Mouse (Mus musculus): ENCODE results near the gene Zfp719.
A peak's percentile ranks its signal among the peaks of the same experiment; 100 is the strongest.

Gene Zfp719

DNA sequence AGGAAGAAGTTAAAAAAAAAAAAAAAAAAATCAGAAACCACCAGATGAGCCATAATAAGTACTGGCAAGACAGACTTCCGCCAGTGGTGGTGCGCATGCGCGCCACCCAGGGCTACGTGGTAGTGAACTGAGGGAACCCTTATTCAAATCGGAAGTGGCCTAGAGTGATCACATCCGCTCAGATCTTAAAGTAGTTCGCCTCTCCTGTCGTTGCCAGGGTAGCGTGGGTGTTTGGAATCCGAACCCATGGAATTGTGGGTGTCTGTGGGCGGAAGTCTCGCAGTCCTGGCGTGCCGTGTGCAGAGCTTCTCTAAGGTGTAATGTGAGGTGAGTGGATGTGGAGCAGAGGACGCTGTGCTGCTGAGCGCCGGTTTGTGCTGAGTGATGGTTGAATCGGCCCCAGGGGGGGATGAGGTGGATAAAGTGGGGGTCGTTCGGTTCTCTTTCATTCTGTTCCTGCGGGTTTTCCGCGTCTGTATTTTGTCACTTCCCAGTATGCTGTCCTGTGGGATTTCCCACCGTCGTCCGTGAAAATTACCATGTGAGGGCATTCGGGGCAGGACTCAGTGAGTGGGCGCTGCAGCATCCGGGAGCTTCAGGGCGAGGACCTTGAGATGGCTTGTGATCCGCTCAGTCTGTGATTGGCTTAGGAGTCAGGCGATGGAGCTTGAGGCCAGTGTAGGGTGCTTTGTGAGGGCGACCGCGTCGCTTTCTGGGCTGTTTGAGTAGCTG, at the start of gene Zfp719:
Gene Zfp719, plus strand, starts transcription at position 171 of the 732 bp plus-strand sequence.
- DNase-seq (ENCODE audit: low spot score), result peak; percentile 91

DNA sequence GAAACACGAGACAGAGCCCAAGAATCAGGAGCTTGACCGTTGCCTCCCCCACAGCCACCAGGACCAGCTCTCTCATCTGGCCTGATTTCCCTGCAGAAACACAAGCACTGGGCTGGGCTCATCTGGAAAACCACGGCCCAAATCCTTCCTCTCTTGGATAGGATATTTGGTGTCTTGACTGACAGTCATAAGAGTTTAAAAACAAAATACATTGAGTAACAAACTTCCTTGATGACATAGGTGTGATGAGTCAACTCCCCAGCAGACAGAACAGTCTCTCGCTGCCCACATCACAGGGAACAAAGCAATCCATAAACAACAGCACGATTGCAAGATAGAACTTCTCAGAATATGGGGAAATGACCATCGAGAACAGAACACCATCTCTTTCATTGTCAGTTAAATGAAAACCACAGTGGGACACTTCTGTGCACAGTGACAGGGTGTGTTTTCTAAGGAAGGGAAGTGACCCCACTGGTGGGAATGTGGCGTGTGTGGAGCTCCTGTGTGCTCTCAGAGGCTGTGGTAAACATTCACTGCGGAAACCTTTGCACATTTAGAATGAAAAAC, 49.1 kb upstream of the Zfp719 start:
- no peak for DNase-seq (ENCODE audit: low spot score)

DNA sequence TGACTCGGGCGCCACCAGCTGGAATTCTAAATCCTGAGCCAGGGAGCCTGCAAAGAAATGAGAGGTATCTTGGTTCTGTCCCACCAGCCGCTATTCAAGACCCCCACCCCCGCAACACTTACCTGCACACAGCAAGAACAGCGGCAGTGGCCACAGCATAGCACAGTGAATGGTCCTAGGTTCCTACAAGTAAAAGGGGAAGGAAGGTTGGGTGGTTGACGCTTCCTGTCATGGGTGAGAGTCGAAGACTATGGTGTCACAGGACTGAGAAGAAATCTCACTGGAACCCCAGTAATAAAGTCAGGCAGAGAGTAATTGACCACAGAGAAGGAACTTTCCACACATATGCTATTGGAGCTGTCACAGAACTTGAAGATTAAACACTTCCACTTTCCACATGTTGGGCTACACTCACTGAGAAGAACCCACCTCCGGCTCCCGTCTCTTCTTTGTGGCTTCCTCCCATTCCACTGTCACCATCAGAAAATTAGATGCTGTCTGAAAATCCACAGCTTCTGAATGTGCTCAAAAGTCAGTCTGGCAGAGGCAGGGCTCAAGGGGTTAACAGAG, 46.4 kb upstream of the Zfp719 start:
- no peak for DNase-seq (ENCODE audit: low spot score)

DNA sequence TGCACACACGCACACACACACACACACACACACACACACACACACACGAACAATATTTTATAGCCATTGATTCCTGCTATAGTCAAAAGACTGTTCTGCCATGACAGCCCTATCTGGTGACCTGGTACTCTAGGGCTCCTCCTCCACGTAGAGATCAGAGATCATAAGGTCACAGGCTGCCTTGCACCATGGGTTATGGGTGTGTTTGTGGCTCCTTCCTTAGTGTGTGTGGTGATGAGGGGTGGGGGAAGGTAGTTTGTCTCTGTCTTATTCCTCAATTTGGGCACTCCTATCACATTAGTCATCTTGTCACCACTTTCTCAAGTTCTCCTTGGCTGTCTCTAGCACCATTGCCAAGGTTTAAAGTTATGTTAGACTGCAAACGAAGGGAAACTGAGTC, 40.9 kb upstream of the Zfp719 start:
- DNase-seq (ENCODE audit: low spot score), result no peak

DNA sequence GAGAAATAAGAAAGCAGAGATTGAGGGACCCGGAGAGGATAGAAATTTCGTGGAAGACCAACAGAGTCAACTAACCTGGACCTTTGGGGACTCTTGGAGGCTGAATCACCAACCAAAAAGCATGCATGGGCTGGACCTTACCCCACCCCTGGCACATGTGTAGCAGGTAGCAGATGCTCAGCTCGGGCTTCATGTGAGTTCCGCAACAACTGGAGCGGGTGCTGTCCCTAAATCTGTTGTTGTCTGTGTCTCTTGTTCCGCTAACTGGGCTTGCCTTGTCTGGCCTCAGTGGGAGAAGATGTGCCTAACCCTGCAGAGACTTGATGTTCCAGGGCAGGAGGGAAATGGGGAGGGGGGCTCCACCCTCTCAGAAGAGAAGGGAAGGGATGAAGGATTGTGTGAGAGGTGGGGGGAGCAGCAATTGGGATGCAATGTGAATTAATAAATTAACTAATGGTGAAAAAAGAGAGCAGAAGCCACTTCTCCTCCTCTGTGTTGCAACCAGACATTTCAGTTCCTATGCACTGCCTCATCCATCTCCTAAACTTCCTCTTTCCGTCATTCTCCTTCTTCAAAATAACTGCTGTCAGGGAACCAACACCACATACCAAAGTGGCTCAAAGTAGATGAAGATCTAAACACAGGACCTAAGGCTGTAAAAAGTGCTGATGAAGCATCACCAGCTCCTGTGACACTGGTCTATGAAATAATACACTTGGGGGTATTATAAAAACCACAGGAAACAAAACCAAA, 35.0 kb upstream of the Zfp719 start, which contains the start of gene Cd33:
Gene Cd33, minus strand, starts transcription at position 204 of the 753 bp plus-strand sequence.
- no peak for DNase-seq (ENCODE audit: low spot score)

DNA sequence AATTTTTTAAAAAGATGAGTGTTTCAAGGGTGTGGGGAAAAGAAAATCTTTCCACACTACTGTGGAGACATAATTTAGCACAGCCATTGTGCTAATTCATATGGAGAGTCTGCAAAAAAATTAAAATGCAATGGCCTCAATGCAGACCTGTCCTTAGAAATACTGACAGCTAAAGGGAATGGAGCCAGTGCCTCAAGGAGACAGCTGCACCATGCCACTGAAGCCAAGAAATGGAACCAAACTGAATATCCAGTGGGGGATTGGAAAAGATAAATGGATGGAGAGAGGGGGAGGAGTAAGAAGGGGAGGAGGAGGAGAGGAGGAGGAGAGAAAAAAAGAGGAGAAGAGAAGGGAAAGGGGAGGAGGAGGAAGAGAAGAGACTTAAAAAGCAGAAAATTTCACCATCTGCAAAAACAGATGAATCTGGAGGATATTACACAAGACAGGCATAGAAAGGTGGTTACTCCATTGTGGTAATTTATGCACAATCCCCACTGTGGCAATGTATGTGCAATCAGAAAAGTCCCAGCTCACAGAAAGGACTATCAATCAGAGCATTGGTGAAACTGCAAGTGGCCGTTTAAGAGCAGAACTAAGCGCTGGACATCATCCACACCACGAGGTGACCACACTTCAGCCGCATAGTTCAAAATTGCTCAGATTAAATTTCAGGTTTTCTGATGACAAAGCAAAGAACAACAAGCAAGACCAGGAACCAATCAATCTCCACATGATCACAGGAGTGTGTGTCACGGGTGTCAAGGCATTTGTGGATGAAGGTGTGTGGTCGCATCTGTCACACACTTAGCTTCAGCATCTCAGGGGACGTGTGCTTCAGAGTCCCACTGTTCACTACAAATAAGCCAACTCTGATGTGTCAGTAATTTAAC, 33.5 kb upstream of the Zfp719 start:
- DNase-seq (ENCODE audit: low spot score), result no peak

DNA sequence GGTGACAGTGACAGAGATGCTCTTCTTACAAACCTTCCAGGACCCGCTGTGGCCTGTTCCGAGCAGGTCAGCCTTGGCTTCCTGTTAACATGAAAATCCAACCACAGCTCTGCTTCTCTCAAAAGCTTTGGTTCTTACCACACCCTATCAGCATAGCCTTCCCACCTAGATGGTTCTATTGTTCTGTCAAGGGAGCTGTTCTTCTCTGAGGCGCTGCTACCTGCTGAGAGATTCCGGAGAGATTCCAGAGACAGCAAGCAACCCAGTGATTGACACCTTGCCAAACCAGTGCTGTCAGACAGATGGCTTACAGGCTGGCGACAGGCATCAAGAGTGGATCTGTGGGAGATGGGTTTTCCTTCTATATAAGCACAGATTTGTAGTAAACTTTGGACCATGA, 31.7 kb upstream of the Zfp719 start:
- no peak for DNase-seq (ENCODE audit: low spot score)

DNA sequence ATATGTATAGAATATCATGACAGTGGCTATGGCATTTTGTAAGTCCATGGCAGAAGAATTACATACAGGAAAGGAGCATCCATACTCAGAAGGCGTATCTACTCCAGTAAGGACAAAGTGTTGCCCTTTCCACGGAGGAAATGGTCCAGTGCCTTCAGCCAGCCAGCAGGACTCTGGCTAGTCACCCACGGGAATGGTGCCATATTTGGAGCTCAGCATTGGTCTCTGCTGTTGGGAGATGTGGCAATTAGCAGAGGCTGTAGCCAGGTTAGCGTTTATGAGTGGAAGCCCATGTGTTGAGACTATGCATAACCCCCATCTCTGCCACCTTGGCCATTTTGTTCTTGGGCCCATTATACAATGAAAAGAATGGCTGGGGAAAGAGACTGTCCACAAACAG, 31.2 kb upstream of the Zfp719 start:
- DNase-seq (ENCODE audit: low spot score), result no peak

DNA sequence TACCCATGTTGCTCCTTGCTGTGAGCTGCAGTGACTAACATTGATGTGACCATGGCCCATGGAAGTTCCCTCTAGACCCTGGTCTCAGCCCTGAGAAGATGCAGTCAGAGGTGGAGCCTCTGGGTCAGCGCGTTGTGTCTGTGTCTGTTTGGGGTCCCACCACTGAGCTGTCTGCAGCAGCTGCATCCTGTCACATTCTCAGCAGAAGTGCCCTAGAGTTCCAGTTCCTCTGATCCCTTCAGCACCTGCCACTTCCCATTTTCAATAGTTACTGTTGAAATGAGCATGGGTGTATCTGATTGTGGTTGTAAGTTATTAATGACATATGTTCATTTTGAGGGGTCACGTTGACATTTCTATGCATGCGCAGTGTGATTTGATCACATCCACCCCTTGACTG, 26.3 kb upstream of the Zfp719 start:
- no peak for DNase-seq (ENCODE audit: low spot score)

DNA sequence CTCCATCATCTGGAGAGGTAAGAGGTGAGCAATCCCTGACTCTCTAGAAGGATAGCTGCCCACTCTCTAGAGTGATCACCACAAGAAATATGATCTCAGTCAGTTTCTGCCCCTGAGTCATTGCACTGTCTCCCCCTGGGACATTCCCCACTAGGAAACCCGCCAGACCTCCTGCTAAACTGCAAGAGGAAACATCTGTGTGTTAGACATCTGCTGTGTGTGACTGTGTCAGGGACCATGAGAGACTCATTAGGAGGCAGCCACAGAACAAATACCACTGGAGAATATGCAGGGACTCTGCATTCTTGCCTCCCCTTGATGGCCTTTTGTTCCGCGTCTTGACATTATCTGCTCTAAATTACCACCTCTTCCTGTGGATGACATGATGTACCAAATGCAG, 24.9 kb upstream of the Zfp719 start:
- no peak for DNase-seq (ENCODE audit: low spot score)

DNA sequence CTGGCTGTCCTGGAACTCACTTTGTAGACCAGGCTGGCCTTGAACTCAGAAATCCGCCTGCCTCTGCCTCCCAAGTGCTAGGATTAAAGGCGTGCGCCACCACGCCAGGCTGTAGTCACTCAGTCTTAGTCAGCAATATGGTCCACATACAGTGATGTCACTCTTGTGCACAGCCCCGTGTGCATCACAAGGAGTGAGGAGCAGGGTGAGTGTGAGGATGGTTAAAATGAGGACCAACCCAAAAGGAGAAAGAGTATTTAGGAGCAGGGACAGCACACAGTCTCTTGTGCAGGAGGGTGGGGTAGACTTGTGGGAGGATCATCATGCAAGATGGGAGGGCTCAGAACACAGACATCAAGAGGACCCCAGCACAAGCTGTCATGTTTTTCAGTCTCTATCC, 24.1 kb upstream of the Zfp719 start:
- no peak for DNase-seq (ENCODE audit: low spot score)

DNA sequence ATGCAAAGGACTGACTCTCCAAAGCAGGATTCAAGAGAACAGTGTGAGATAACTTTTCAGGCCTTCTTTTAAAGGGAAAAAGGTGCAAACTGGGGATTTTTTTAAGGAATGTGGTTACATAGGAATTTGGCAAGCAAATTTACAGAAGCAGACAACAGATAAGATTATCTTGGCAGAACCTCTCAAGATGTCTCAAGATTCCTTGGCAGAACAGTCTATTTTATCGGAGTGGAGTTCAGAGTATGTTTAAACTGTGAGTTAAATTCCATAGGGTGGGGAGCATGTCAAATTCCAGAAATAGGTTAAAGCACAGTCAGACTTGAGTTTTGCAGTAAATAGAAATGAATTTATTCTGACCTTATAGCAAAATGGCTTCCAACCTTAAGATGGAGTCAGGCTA, 22.5 kb upstream of the Zfp719 start:
- peak; percentile 13 for DNase-seq (ENCODE audit: low spot score)

DNA sequence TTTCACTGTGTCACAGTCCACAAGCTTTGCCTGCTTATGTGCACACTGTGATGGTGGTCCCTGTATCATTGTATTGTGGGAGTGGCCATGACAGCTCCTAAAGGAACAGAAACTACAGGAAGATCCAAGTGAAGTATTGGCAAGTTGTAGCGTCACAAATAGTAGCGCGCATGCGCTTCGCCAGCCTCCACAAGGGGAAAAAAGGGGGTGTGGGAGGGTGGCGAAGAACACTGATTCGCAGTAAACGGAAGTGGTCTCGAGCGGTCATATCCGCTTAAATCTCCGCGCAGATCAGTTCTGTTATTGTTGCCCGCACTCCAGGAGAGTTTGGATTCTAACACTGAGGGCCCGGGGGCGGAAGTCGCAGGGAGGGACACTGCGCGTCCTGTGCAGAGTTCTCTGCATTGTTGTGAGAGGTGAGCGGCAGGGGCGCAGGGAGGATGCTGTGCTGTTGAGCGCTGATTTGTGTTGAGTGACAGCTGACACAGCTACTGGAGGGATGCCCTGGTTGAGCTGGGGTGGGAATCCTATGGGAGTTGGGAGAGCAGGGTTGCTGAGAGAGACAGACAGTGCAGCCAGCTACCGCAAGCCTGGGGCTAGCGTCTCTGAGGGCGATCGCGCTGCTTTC, 17.3 kb upstream of the Zfp719 start, which contains the start of gene Zfp658:
Gene Zfp658, plus strand, starts transcription at position 251 of the 628 bp plus-strand sequence.
- peak; percentile 85 for DNase-seq (ENCODE audit: low spot score)

DNA sequence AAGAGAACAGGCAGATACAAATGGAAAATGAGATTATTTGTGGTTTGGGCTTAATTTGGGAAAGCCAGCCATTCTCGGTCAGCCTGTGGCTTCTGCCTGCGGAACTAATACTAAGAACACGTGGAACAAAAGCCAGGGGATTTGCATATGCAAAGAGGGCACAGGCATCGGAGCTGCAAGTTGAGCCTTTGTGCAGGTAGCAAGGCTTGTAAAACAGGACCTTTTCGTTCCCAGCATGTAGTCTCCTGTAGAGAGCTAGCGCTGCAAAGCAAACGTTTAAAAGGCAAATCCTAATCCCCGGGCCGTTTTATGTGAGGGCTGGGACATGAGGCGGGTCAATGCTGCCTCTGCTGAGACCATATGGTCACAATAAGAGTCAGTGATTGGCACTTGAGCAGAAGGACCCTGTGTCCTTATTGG, 16.7 kb upstream of the Zfp719 start:
- DNase-seq (ENCODE audit: low spot score), result no peak

DNA sequence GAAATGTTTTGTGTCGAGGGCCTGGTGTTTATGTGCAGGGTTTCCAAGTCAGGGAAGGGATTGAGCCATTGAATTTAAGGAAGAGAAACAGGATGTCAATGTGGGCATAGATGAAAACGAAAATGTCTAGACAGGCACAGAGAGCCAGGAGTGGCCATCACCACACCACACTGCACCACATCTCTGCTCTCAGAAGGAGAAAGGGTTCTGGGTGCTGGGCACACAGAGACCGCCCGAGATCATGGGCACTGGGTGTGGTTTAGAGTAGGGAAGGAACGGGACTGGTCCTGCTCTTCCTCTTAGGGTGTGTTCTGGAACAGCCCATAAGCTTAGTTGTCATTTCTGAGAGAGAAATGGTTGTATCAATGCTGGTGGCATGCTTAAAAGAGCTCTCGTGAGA, 16.1 kb upstream of the Zfp719 start:
- DNase-seq (ENCODE audit: low spot score), result no peak

DNA sequence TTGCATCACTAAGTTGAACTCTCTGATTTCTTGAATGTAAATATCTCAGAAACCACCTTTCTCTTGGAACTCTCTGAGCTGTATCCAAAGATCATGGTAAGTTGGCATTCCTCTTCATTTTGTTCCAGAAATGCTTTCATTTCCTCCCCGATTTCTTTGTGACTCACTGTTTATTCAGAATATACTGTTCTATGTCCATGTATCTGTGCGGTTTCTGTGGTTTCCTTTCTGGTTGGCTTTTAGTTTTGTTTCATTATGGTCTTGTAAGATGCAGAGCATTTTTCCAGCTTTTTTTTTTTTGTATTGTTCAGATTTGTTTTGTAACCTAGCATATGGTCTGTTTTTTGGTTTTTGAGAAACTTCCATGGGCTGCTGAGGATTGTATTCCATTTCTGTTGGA, 8.2 kb upstream of the Zfp719 start:
- no peak for DNase-seq (ENCODE audit: low spot score)

DNA sequence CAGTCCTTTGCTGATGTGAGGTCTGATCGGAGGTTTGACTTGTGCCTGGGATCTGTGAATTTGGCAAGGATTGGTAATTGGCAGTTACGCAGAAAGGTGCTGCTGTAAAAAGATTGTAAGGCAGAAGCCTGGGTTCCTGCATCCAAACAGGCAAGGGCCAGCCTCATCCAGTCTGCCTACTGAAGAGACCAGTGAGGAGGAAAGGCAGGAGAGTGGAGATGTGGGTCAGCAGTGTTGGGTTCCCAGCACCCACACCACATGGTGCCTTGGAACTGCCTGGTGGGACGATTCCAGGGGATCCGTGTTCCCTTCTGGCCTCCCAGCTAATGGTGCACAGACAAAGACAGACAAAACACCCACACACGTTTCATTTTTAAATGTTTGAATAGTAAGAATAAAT, 1.1 kb downstream of the Zfp719 start:
- DNase-seq (ENCODE audit: low spot score), result no peak

DNA sequence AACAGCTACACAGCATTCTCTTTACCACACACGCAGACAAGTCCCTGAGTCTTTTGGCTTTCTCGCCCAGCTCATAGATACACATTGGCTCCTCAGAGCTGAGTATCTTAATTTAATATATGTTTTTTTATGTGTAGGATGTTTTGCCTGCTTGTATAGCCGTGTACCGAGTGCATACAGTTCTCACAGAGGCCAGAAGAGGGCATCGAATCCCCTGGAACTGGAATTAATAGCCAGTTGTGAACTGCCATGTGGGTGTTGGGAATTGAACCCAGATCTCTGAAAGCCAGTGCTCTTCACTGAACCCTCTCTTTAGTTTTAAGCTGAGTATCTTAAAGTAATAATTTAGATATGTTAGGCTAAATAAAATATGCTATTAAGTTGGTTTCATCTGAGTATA, 5.4 kb downstream of the Zfp719 start:
- DNase-seq (ENCODE audit: low spot score), result no peak

DNA sequence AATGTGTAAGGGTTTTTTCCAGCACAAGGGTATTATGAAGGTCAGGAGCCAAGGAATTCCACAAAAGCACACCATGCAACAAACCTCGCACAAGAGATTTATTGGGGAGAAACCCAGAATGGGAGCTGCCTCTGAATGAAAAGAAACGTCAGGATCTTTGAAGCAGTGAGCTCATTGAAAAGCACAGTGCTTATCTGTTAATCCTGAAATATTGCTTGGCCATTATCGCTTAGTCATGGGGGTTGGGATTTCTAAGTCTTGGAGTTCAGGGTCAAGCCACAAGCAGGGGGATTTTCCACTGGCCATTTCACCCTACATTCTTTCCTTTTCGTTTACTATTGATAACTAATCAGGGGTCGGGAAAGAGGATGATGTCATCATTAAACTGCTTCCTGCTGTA, 22.5 kb downstream of the Zfp719 start:
- DNase-seq (ENCODE audit: low spot score), result no peak

DNA sequence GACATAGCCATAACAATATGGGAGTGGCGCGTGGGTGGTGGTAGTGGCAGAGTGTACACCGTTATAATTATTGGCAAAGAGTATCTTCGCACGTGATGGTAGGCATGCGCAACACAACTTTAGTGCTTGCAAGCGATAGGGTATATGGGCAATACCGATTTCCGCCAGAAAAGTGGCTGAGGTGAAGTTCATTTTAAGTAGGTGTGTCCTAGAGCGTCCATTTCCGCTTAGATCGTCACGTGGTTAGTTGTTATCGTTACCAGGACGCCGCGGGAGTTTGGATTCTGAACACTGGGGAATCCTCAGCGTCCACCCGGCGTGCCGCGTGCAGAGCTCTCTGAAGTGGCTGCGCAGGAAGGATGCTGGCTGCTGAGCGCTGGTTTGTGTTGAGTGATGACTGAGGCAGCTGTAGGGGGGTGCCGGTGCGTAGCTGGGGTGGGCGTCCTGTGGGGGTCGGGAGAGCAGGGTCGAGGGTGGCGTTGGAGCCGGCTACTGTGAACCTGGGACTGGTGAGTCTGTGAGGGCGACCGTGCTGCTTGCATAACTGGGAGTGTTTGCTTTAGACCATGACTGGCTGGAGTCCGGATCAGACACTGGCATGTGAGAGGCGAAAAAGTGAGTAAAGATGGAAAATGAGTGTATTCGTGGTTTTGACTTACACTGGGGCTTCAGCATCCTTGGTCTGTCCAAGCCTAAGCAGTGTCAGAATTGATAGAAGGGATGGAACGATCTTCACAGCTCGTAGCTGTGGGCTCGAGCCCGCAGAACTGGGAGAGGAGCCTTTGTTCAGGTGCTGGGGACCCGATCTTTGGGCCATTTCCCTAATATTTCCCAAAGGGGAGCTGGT, 27.7 kb downstream of the Zfp719 start, which contains the start of gene Zfp819:
Gene Zfp819, plus strand, starts transcription at position 274 of the 847 bp plus-strand sequence.
- peak; percentile 55 for DNase-seq (ENCODE audit: low spot score)

Data from yolk sac, embryonic 10.5 days (tissue).